Mouse (Mus musculus) ES-Bruce4 (cell line): ENCODE measurements around the gene Zbtb42. TPM values are rescaled to one million over a fixed set of nuclear protein-coding genes. Genes with fewer than 3 reads are reported as not detected.

ENCODE experiments used
- H3K27ac ChIP-seq: 2 replicates; pipeline ENCODE4 v1.5.1; 2012; ENCODE audit warnings: low read length, inconsistent platforms; ENCODE audit not compliant: insufficient read depth
- H3K27me3 ChIP-seq: 2 replicates; pipeline ENCODE4 v1.6.1; 2012; ENCODE audit warnings: mild to moderate bottlenecking, low read length, inconsistent platforms; ENCODE audit not compliant: control insufficient read depth, poor library complexity, insufficient read depth, severe bottlenecking
- H3K36me3 ChIP-seq: 2 replicates; pipeline ENCODE4 v1.6.1; 2012; ENCODE audit warnings: inconsistent platforms, mild to moderate bottlenecking, low read length, moderate library complexity; ENCODE audit not compliant: control insufficient read depth, poor library complexity, insufficient read depth, severe bottlenecking
- H3K4me1 ChIP-seq: one replicate; pipeline ENCODE4 v1.8.1; 2011; ENCODE audit warnings: low read length; ENCODE audit not compliant: control insufficient read depth, insufficient read depth
- H3K4me3 ChIP-seq: 2 replicates; pipeline ENCODE4 v1.5.1; 2011; ENCODE audit warnings: low read depth, mild to moderate bottlenecking, low read length
- H3K9ac ChIP-seq: 2 replicates; pipeline ENCODE4 v1.6.1; 2012; ENCODE audit warnings: low read depth, mild to moderate bottlenecking, inconsistent platforms; ENCODE audit not compliant: poor library complexity, severe bottlenecking
- H3K9me3 ChIP-seq: replicated peaks from 2 replicates; pipeline ENCODE4 v1.6.1; 2012; ENCODE audit warnings: mild to moderate bottlenecking, low read length, inconsistent platforms; ENCODE audit not compliant: control insufficient read depth, poor library complexity, insufficient read depth, severe bottlenecking
- CTCF ChIP-seq: IDR thresholded peaks from one replicate; pipeline ENCODE4 v1.8.1; 2011; ENCODE audit warnings: low read depth, low read length
- EP300 ChIP-seq: IDR thresholded peaks from 2 replicates; pipeline ENCODE4 v1.6.1; 2011; ENCODE audit warnings: low read depth, low read length; ENCODE audit not compliant: insufficient read depth
- POLR2A ChIP-seq: IDR thresholded peaks from one replicate; pipeline ENCODE4 v1.8.1; 2011; ENCODE audit warnings: low read length; ENCODE audit not compliant: insufficient read depth
- polyA plus RNA-seq: library from polyadenylated mRNA; stranded (reverse); fragments of >200 nt; gene quantifications from 2 replicates; pipeline ENCODE4 v1.2.4, GENCODE M21; 2011; ENCODE audit warnings: low read depth; ENCODE audit not compliant: missing spikeins, insufficient read depth, insufficient read length

Zbtb42 gene
- polyA plus RNA-seq, 1 experiment, result 2.2 TPM

- Histone ChIP-seq H3K9me3 (no peaks in the 10 kb centered on the region), H3K27ac (no peak overlapping the region), H3K4me3 (peak overlapping the region; percentile 32), H3K4me1 (no peaks in the 10 kb centered on the region), H3K36me3 (no peaks in the 10 kb centered on the region), H3K9ac (peak overlapping the region; percentile 95; the same call in 1 of the 2 replicates), H3K27me3 (peaks cover 2% of the 10 kb centered on the region)
- TF ChIP-seq CTCF (peak; percentile 90), POLR2A (no peak)
Observed at GRCm38 (mm10) chr12:112675245-112676035, 3.2 kb upstream of the Zbtb42 start.

GRCm38 (mm10) chr12:112677076-112677475 lies 1.6 kb upstream of the Zbtb42 start:
- H3K9me3 ChIP-seq, result no peaks in the 10 kb centered on the region
- no peak for TF ChIP-seq EP300

GRCm38 (mm10) chr12:112677943-112678554 lies 579 bp upstream of the Zbtb42 start:
- Histone ChIP-seq H3K27ac (no peak overlapping the region), H3K27me3 (peaks cover 2% of the 10 kb centered on the region), H3K9ac (peak overlapping the region; percentile 68), H3K36me3 (no peaks in the 10 kb centered on the region), H3K9me3 (no peaks in the 10 kb centered on the region), H3K4me1 (no peaks in the 10 kb centered on the region), H3K4me3 (peak overlapping the region; percentile 68)
- no peak for TF ChIP-seq EP300
- TF ChIP-seq POLR2A, result no peak
- no peak for TF ChIP-seq CTCF

More at GRCm38 (mm10) chr12:112677076-112677475, 1.6 kb upstream of the Zbtb42 start:
- no peak overlapping the region for H3K9ac ChIP-seq
- no peak overlapping the region for H3K4me3 ChIP-seq
- H3K27ac ChIP-seq, result no peak overlapping the region
- H3K36me3 ChIP-seq, result no peaks in the 10 kb centered on the region
- no peaks in the 10 kb centered on the region for H3K4me1 ChIP-seq
- peaks cover 2% of the 10 kb centered on the region for H3K27me3 ChIP-seq

- Histone ChIP-seq H3K9me3 (no peaks in the 10 kb centered on the region), H3K27ac (no peak overlapping the region), H3K27me3 (peaks cover 2% of the 10 kb centered on the region), H3K4me3 (peak overlapping the region; percentile 68), H3K36me3 (no peaks in the 10 kb centered on the region), H3K4me1 (no peaks in the 10 kb centered on the region), H3K9ac (peak overlapping the region; percentile 68)
- no peak for TF ChIP-seq POLR2A
- TF ChIP-seq CTCF, result no peak
- TF ChIP-seq EP300, result no peak
Observed at GRCm38 (mm10) chr12:112679027-112679996, 684 bp downstream of the Zbtb42 start.

GRCm38 (mm10) chr12:112683351-112683750 lies 4.7 kb downstream of the Zbtb42 start:
- no peaks in the 10 kb centered on the region for H3K36me3 ChIP-seq
- no peak overlapping the region for H3K9ac ChIP-seq
- H3K27ac ChIP-seq, result no peak overlapping the region
- H3K27me3 ChIP-seq, result peaks cover 2% of the 10 kb centered on the region
- TF ChIP-seq EP300 (no peak), POLR2A (no peak), CTCF (no peak)
- no peaks in the 10 kb centered on the region for H3K9me3 ChIP-seq
- no peak overlapping the region for H3K4me3 ChIP-seq
- H3K4me1 ChIP-seq, result no peaks in the 10 kb centered on the region
